Mouse (Mus musculus) stomach, postnatal 0 days (tissue): Measurements from ENCODE around the gene Ret.

Experiments used
- CTCF ChIP-seq: IDR thresholded peaks from 2 replicates; pipeline ENCODE4 v1.5.1; 2016; ENCODE audit warnings: antibody characterized with exemption, low read depth, mild to moderate bottlenecking, moderate library complexity
- EP300 ChIP-seq: optimal IDR thresholded peaks from 2 replicates; pipeline ENCODE3; 2016; ENCODE audit warnings: antibody characterized with exemption

GRCm38 (mm10) chr6:118171386-118171785 is 26.1 kb downstream of the Ret start:
- TF ChIP-seq EP300 (no peak), CTCF (no peak)
